Mouse (Mus musculus) gastrocnemius, postnatal 14 days (tissue): Measurements from ENCODE around the gene Sypl. TPM values are rescaled to one million over a fixed set of nuclear protein-coding genes. Genes with fewer than 3 reads are reported as not detected.

Experiments used
- DNase-seq: peaks from one replicate; pipeline ENCODE4 v3.0.0; 2021; ENCODE audit warnings: mixed read lengths
- intact Hi-C: fragments of 180-260 bp; cut with DNase I; formaldehyde crosslinking; loops from one replicate; pipeline ENCODE4 v1.15.1; 2025; ENCODE audit warnings: low total_unique reads
- long read RNA-seq, 2 experiments: library from polyadenylated mRNA; stranded (forward); transcript quantifications; one replicate each; pipeline ENCODE4 v2.0.0; 2021
- total RNA-seq, 2 experiments: library from RNA; stranded (reverse); gene quantifications; 2 replicates each; pipeline ENCODE4 v1.2.3; 2021

Sypl gene
- 100 to 1,000 TPM; 124 TPM for total RNA-seq
- long read RNA-seq, experiment 1, full-length matches to known transcripts: 176 of 200 reads
- long read RNA-seq, experiment 1, partial matches to known transcripts: 7 of 200 reads
- long read RNA-seq, experiment 1, other reads (novel, unspliced or antisense): 17 of 200 reads
- long read RNA-seq, experiment 2, full-length matches to known transcripts: 202 of 221 reads
- long read RNA-seq, experiment 2, partial matches to known transcripts: 4 of 221 reads
- long read RNA-seq, experiment 2, other reads (novel, unspliced or antisense): 15 of 221 reads

- intact Hi-C loops: no loop called here
- peak; percentile 98 for DNase-seq
Measured at GRCm38 (mm10) chr12:32953596-32954215, at the start of gene Sypl. Gene Sypl (plus strand): TSS chr12:32953891.

- intact Hi-C loops: loop anchor here (5.0 kb wide), 1 partner anchor 103 kb away; no protein-coding TSS in a partner anchor
Measured at GRCm38 (mm10) chr12:32909686-32910085, 44.0 kb upstream of the Sypl start.

GRCm38 (mm10) chr12:32910092-32910491 is 43.6 kb upstream of the Sypl start:
- peak; percentile 45 for DNase-seq
- intact Hi-C loops: loop anchor here (5.0 kb wide), 1 partner anchor 102 kb away; no protein-coding TSS in a partner anchor

More at GRCm38 (mm10) chr12:32909686-32910085, 44.0 kb upstream of the Sypl start:
- no peak for DNase-seq

- no peak for DNase-seq
- intact Hi-C loops: loop anchor here (5.0 kb wide), 1 partner anchor 102 kb away; no protein-coding TSS in a partner anchor
Measured at GRCm38 (mm10) chr12:32910560-32911194, 43.0 kb upstream of the Sypl start.

- intact Hi-C loops: loop anchor here (5.0 kb wide), 1 partner anchor 101 kb away; no protein-coding TSS in a partner anchor
- DNase-seq: no peak
Measured at GRCm38 (mm10) chr12:32911569-32911968, 42.1 kb upstream of the Sypl start.

- DNase-seq: no peak
- intact Hi-C loops: loop anchor here (5.0 kb wide), 1 partner anchor 100 kb away; no protein-coding TSS in a partner anchor
Measured at GRCm38 (mm10) chr12:32912772-32913171, 40.9 kb upstream of the Sypl start.

- DNase-seq: no peak
- intact Hi-C loops: no loop called here
Measured at GRCm38 (mm10) chr12:32918683-32919082, 35.0 kb upstream of the Sypl start.

- no peak for DNase-seq
- intact Hi-C loops: no loop called here
Measured at GRCm38 (mm10) chr12:32919091-32919490, 34.6 kb upstream of the Sypl start.

GRCm38 (mm10) chr12:32919527-32919926 is 34.2 kb upstream of the Sypl start:
- intact Hi-C loops: no loop called here

GRCm38 (mm10) chr12:32920185-32920788 is 33.4 kb upstream of the Sypl start:
- peak; percentile 75 for DNase-seq
- intact Hi-C loops: no loop called here

More at GRCm38 (mm10) chr12:32919527-32919926, 34.2 kb upstream of the Sypl start:
- DNase-seq: no peak

- DNase-seq: no peak
- intact Hi-C loops: no loop called here
Measured at GRCm38 (mm10) chr12:32921071-32921470, 32.6 kb upstream of the Sypl start.

GRCm38 (mm10) chr12:32921532-32922131 is 32.1 kb upstream of the Sypl start:
- intact Hi-C loops: no loop called here
- DNase-seq: no peak

GRCm38 (mm10) chr12:32924245-32924644 is 29.4 kb upstream of the Sypl start:
- intact Hi-C loops: no loop called here

GRCm38 (mm10) chr12:32926331-32927172 is 27.1 kb upstream of the Sypl start:
- intact Hi-C loops: no loop called here
- peak; percentile 59 for DNase-seq

More at GRCm38 (mm10) chr12:32924245-32924644, 29.4 kb upstream of the Sypl start:
- no peak for DNase-seq

GRCm38 (mm10) chr12:32927231-32927835 is 26.4 kb upstream of the Sypl start:
- DNase-seq: peak; percentile 20
- intact Hi-C loops: no loop called here

- DNase-seq: no peak
- intact Hi-C loops: no loop called here
Measured at GRCm38 (mm10) chr12:32928180-32928579, 25.5 kb upstream of the Sypl start.

GRCm38 (mm10) chr12:32929831-32930513 is 23.7 kb upstream of the Sypl start:
- intact Hi-C loops: loop anchor here (10.0 kb wide), 1 partner anchor 185 kb away; no protein-coding TSS in a partner anchor
- DNase-seq: peak; percentile 51
